Mouse (Mus musculus): ENCODE results near the gene Mrpl24. TPM values are rescaled to one million over a fixed set of nuclear protein-coding genes. Genes with fewer than 3 reads are reported as not detected.

The Mrpl24 gene
- polyA plus RNA-seq, 1 experiment from 2014 or later: 62.7 TPM

GRCm38 (mm10) chr3:87971489-87972202 is 52.3 kb downstream of the Mrpl24 start:
- no peaks in the 10 kb centered on the region for H3K9me3 ChIP-seq
- peak overlapping the region; percentile 68 for H3K4me3 ChIP-seq
- H3K27ac ChIP-seq (replicated peaks): peak overlapping the region; percentile 72
- under 1% methylated on average over 60 of the region's 60 CpGs for WGBS
- peak overlapping the region; percentile 74 for H3K9ac ChIP-seq (replicated peaks)
- no peaks in the 10 kb centered on the region for H3K36me3 ChIP-seq
- peak overlapping the region; percentile 96 for H3K4me2 ChIP-seq (replicated peaks)
- ATAC-seq (replicated peaks): peak; percentile 11
- no peaks in the 10 kb centered on the region for H3K27me3 ChIP-seq
- H3K4me1 ChIP-seq: peaks cover 47% of the 10 kb centered on the region

GRCm38 (mm10) chr3:87972203-87972664 is 52.9 kb downstream of the Mrpl24 start:
- Histone ChIP-seq H3K27ac (replicated peaks) (peak overlapping the region; percentile 87), H3K4me2 (replicated peaks) (peak overlapping the region; percentile 96), H3K4me1 (peaks cover 47% of the 10 kb centered on the region), H3K9ac (replicated peaks) (peak overlapping the region; percentile 74), H3K4me3 (peak overlapping the region; percentile 68), H3K36me3 (no peaks in the 10 kb centered on the region), H3K27me3 (no peaks in the 10 kb centered on the region), H3K9me3 (no peaks in the 10 kb centered on the region)
- ATAC-seq (replicated peaks): 0 out of 2 replicates have a peak, but pooled peaks have one; percentile 18
- WGBS: 9% methylated on average over 8 of the region's 8 CpGs

GRCm38 (mm10) chr3:87972776-87973175 is 53.5 kb downstream of the Mrpl24 start:
- Histone ChIP-seq H3K9ac (replicated peaks) (peak overlapping the region; percentile 74), H3K4me3 (peak overlapping the region; percentile 68), H3K4me2 (replicated peaks) (peak overlapping the region; percentile 96), H3K9me3 (no peaks in the 10 kb centered on the region), H3K4me1 (peaks cover 47% of the 10 kb centered on the region), H3K27me3 (no peaks in the 10 kb centered on the region), H3K27ac (replicated peaks) (peak overlapping the region; percentile 87), H3K36me3 (no peaks in the 10 kb centered on the region; the same call in 1 of the 2 replicates)
- no peak for ATAC-seq (replicated peaks)
- WGBS: 16% methylated on average over 5 of the region's 5 CpGs

Other genes starting within 250 kb of the Mrpl24 start
- 0.61 and 1.2 TPM in 2 replicates for gene Lrrc71, start 170.9 kb upstream of the Mrpl24 start, polyA plus RNA-seq (2015; fragmentation: Nextera tagmentation; extraction: Ambion mirVana)
- 1.0 and 1.3 TPM in 2 replicates for gene Ntrk1, start 124.3 kb upstream of the Mrpl24 start, polyA plus RNA-seq (2015; fragmentation: Nextera tagmentation; extraction: Ambion mirVana)
- gene Insrr, start 122.6 kb upstream of the Mrpl24 start, polyA plus RNA-seq (2015; fragmentation: Nextera tagmentation; extraction: Ambion mirVana): 0.41 and 0.52 TPM in 2 replicates
- gene Pear1, start 95.2 kb upstream of the Mrpl24 start, polyA plus RNA-seq (2015; fragmentation: Nextera tagmentation; extraction: Ambion mirVana): 4.7 and 7.2 TPM in 2 replicates
- not detected in 2 replicates for gene Sh2d2a, start 72.8 kb upstream of the Mrpl24 start, polyA plus RNA-seq (2015; fragmentation: Nextera tagmentation; extraction: Ambion mirVana)
- 16.5 and 17.3 TPM in 2 replicates for gene Prcc, start 33.9 kb upstream of the Mrpl24 start, polyA plus RNA-seq (2015; fragmentation: Nextera tagmentation; extraction: Ambion mirVana)
- 226 and 235 TPM in 2 replicates for gene Hdgf, start 13.2 kb upstream of the Mrpl24 start, polyA plus RNA-seq (2015; fragmentation: Nextera tagmentation; extraction: Ambion mirVana)
- 49.7 and 50.0 TPM in 2 replicates for gene Isg20l2, start 10.8 kb downstream of the Mrpl24 start, polyA plus RNA-seq (2015; fragmentation: Nextera tagmentation; extraction: Ambion mirVana)
- 20.1 and 20.2 TPM in 2 replicates for gene Rrnad1, start 11.2 kb downstream of the Mrpl24 start, polyA plus RNA-seq (2015; fragmentation: Nextera tagmentation; extraction: Ambion mirVana)
- gene Crabp2, start 29.2 kb downstream of the Mrpl24 start, polyA plus RNA-seq (2015; fragmentation: Nextera tagmentation; extraction: Ambion mirVana): 14.9 and 18.4 TPM in 2 replicates
- gene Nes, start 51.6 kb downstream of the Mrpl24 start, polyA plus RNA-seq (2015; fragmentation: Nextera tagmentation; extraction: Ambion mirVana): 50.0 and 56.7 TPM in 2 replicates
- 26.6 and 27.2 TPM in 2 replicates for gene Bcan, start 80.7 kb downstream of the Mrpl24 start, polyA plus RNA-seq (2015; fragmentation: Nextera tagmentation; extraction: Ambion mirVana)
- 0.43 and 0.89 TPM in 2 replicates for gene Hapln2, start 108.1 kb downstream of the Mrpl24 start, polyA plus RNA-seq (2015; fragmentation: Nextera tagmentation; extraction: Ambion mirVana)
- gene Gpatch4, start 123.6 kb downstream of the Mrpl24 start, polyA plus RNA-seq (2015; fragmentation: Nextera tagmentation; extraction: Ambion mirVana): 29.7 and 31.1 TPM in 2 replicates
- 167 and 170 TPM in 2 replicates for gene Naxe, start 139.0 kb downstream of the Mrpl24 start, polyA plus RNA-seq (2015; fragmentation: Nextera tagmentation; extraction: Ambion mirVana)
- gene Ttc24, start 158.8 kb downstream of the Mrpl24 start, polyA plus RNA-seq (2015; fragmentation: Nextera tagmentation; extraction: Ambion mirVana): not detected in 2 replicates
- 7.1 and 8.9 TPM in 2 replicates for gene Iqgap3, start 162.5 kb downstream of the Mrpl24 start, polyA plus RNA-seq (2015; fragmentation: Nextera tagmentation; extraction: Ambion mirVana)
- 20.1 and 21.3 TPM in 2 replicates for gene Mef2d, start 222.9 kb downstream of the Mrpl24 start, polyA plus RNA-seq (2015; fragmentation: Nextera tagmentation; extraction: Ambion mirVana)